In the genomic region with DNA sequence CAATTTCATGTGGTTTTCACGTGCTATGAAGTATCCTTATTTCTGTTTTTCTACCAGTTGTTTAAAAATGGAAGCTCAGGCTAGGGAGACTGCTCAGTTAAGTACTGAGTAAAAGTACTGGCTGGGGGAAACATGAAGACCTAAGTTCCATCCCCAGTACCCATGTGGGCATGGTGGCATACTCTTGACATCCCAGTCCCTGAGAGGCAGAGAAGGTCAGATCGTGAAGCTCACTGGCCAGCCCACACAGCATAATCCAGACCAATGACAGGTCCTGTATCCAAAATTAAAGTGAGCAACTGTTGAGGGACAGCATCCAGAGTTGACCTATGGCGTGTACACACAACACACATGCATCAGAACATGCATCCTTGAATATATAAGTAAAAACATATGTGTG, we compare ENCODE assay signal across 8 mouse cellular contexts. TPM values are rescaled to one million over a fixed set of nuclear protein-coding genes. Genes with fewer than 3 reads are reported as not detected.
DNase-seq lines count a peak whose midpoint lies in the region; ATAC-seq and TF ChIP-seq lines count a peak whose summit lies in the region.

No protein-coding gene starts in this region.

- TF ChIP-seq EP300 in MEL (IDR thresholded peaks at IDR 0.05; ENCODE audit: low read depth in 1 of 2, low read length in 2 of 2): no peak

- H3K36me3 ChIP-seq in intestine, embryonic 14.5 days (ENCODE audit: control insufficient read depth, insufficient read depth, low read length): peaks cover 2% of the 10 kb centered on the region
- no peaks in the 10 kb centered on the region; the same call in 1 of the 2 replicates for H3K36me3 ChIP-seq in intestine, postnatal 0 days (ENCODE audit: control insufficient read depth, insufficient read depth)
- H3K36me3 ChIP-seq in MEL (ENCODE audit: control insufficient read depth in 1 of 2, insufficient read depth in 2 of 2, low read length in 2 of 2): peaks cover 5 to 21% of the 10 kb centered on the region in 2 experiments
- peaks cover 4% of the 10 kb centered on the region for H3K36me3 ChIP-seq in liver, embryonic 16.5 days (ENCODE audit: control insufficient read depth, insufficient read depth)

- H3K9ac ChIP-seq in intestine, embryonic 14.5 days (ENCODE audit: low read length): no peak overlapping the region
- no peak overlapping the region for H3K9ac ChIP-seq in intestine, postnatal 0 days (ENCODE audit: low read depth, low read length)
- H3K9ac ChIP-seq in MEL (ENCODE audit: control insufficient read depth, low read depth, low read length, poor library complexity, severe bottlenecking): peak overlapping the region; percentile 82
- peak overlapping the region; percentile 87 for H3K9ac ChIP-seq in liver, embryonic 16.5 days (ENCODE audit: low read depth, low read length)

- no peaks in the 10 kb centered on the region for H3K9me3 ChIP-seq in intestine, embryonic 14.5 days (ENCODE audit: control insufficient read depth, low read length)
- H3K9me3 ChIP-seq in intestine, postnatal 0 days (ENCODE audit: control insufficient read depth): no peaks in the 10 kb centered on the region
- no peaks in the 10 kb centered on the region for H3K9me3 ChIP-seq in MEL (replicated peaks; ENCODE audit: insufficient read depth, low read length)
- no peaks in the 10 kb centered on the region for H3K9me3 ChIP-seq in liver, embryonic 16.5 days (replicated peaks; ENCODE audit: control insufficient read depth, low read length)

- TF ChIP-seq RAD21 in MEL (IDR thresholded peaks at IDR 0.05; ENCODE audit: low read depth, low read length): no peak

- no peak for TF ChIP-seq CTCF in intestine, postnatal 0 days (IDR thresholded peaks at IDR 0.05; ENCODE audit: low read depth)
- no peak for TF ChIP-seq CTCF in MEL (IDR thresholded peaks at IDR 0.05 in 2 of 3, conservative IDR thresholded peaks at IDR 0.05 in 1 of 3; ENCODE audit: control insufficient read depth in 1 of 3, insufficient read depth in 1 of 3, low read depth in 2 of 3, low read length in 3 of 3, poor library complexity in 1 of 3, severe bottlenecking in 1 of 3)

- ATAC-seq in intestine, embryonic 14.5 days (replicated peaks; ENCODE audit: low FRiP score, low TSS enrichment, low read depth): no peak
- ATAC-seq in intestine, postnatal 0 days: no peak
- ATAC-seq in liver, embryonic 16.5 days (ENCODE audit: low read depth): no peak

- peaks cover 25% of the 10 kb centered on the region for H3K4me1 ChIP-seq in intestine, embryonic 14.5 days (replicated peaks; ENCODE audit: control insufficient read depth, insufficient read depth, low read length)
- H3K4me1 ChIP-seq in intestine, postnatal 0 days (replicated peaks; ENCODE audit: control insufficient read depth, insufficient read depth, low read length): no peaks in the 10 kb centered on the region; the same call in 1 of the 2 replicates
- peaks cover 8 to 25% of the 10 kb centered on the region in 2 experiments for H3K4me1 ChIP-seq in MEL (ENCODE audit: control insufficient read depth in 1 of 2, insufficient read depth in 2 of 2, low read length in 2 of 2)
- H3K4me1 ChIP-seq in liver, embryonic 16.5 days (ENCODE audit: control insufficient read depth, low read depth, low read length): peaks cover 41% of the 10 kb centered on the region

- TF ChIP-seq POLR2A in MEL (IDR thresholded peaks at IDR 0.05; ENCODE audit: control insufficient read depth in 1 of 2, insufficient read depth in 1 of 2, low read depth in 1 of 2, low read length in 2 of 2, poor library complexity in 1 of 2): no peak

- H3K4me3 ChIP-seq in intestine, embryonic 14.5 days (ENCODE audit: low read depth, low read length): peak overlapping the region; percentile 83
- H3K4me3 ChIP-seq in intestine, postnatal 0 days (ENCODE audit: low read depth, low read length): no peak overlapping the region
- H3K4me3 ChIP-seq in MEL (ENCODE audit: control insufficient read depth in 1 of 2, insufficient read depth in 1 of 2, low read depth in 2 of 2, low read length in 2 of 2): peak overlapping the region in 1 of 2 experiments; percentile 50; a peak in 2 of 4 replicates
- H3K4me3 ChIP-seq in liver, embryonic 16.5 days (ENCODE audit: low read depth, low read length): peak overlapping the region; percentile 84

- H3K79me2 ChIP-seq in MEL (ENCODE audit: control insufficient read depth, insufficient read depth, low read length, poor library complexity): peaks cover 28% of the 10 kb centered on the region

- H3K4me2 ChIP-seq in intestine, embryonic 14.5 days (ENCODE audit: low read length): peak overlapping the region; percentile 81
- H3K4me2 ChIP-seq in intestine, postnatal 0 days (replicated peaks; ENCODE audit: low read depth): no peak overlapping the region; the same call in 1 of the 2 replicates
- peak overlapping the region; percentile 96 for H3K4me2 ChIP-seq in liver, embryonic 16.5 days (ENCODE audit: low read depth, low read length)

- H3K27ac ChIP-seq in intestine, embryonic 14.5 days (ENCODE audit: low read depth): no peak overlapping the region
- H3K27ac ChIP-seq in intestine, postnatal 0 days (ENCODE audit: low read depth, low read length): no peak overlapping the region
- no peak overlapping the region for H3K27ac ChIP-seq in MEL (ENCODE audit: control insufficient read depth, low read depth, low read length)
- peak overlapping the region; percentile 79 for H3K27ac ChIP-seq in liver, embryonic 16.5 days (ENCODE audit: low read length)

- no peaks in the 10 kb centered on the region for H3K27me3 ChIP-seq in intestine, embryonic 14.5 days (replicated peaks; ENCODE audit: control insufficient read depth, insufficient read depth, low read length)
- no peaks in the 10 kb centered on the region for H3K27me3 ChIP-seq in intestine, postnatal 0 days (replicated peaks; ENCODE audit: control insufficient read depth, insufficient read depth, low read length)
- H3K27me3 ChIP-seq in MEL (ENCODE audit: control insufficient read depth in 1 of 2, insufficient read depth in 2 of 2, low read length in 2 of 2): no peaks in the 10 kb centered on the region
- no peaks in the 10 kb centered on the region for H3K27me3 ChIP-seq in liver, embryonic 16.5 days (ENCODE audit: control insufficient read depth, insufficient read depth, low read depth, low read length)

- 78% methylated on average over 3 of the region's 3 CpGs for WGBS in intestine, embryonic 14.5 days
- 72% methylated on average over 3 of the region's 3 CpGs for WGBS in intestine, postnatal 0 days
- 51% methylated on average over 3 of the region's 3 CpGs for WGBS in liver, embryonic 16.5 days (ENCODE audit: insufficient replicate concordance)

- DNase-seq in cerebellum, adult 9-11 months: peak; percentile 43
- no peak for DNase-seq in cerebellum, adult 9-10 months
- no peak for DNase-seq in intestine, embryonic 14.5 days (ENCODE audit: low spot score)
- peak; percentile 23 for DNase-seq in MEL (ENCODE audit: low read depth, low spot score)
- DNase-seq in adrenal gland, adult 8-10 months: no peak
- DNase-seq in ovary, adult 18-20 months (ENCODE audit: low spot score): no peak

TF ChIP-seq in MEL, 35 proteins besides CTCF, POLR2A, EP300 and RAD21:
- TF ChIP-seq MYC (IDR thresholded peaks at IDR 0.05; ENCODE audit: low read depth, low read length) (no peak), MYB (IDR thresholded peaks at IDR 0.05; ENCODE audit: low read depth, low read length) (no peak), MXI1 (IDR thresholded peaks at IDR 0.05; ENCODE audit: low read depth, low read length) (no peak), BHLHE40 (IDR thresholded peaks at IDR 0.05; ENCODE audit: borderline replicate concordance, low read depth, low read length) (no peak), POLR2AphosphoS5 (IDR thresholded peaks at IDR 0.05; ENCODE audit: borderline replicate concordance, low read depth, low read length) (no peak), MEF2A (IDR thresholded peaks at IDR 0.05; ENCODE audit: extremely low read depth, insufficient replicate concordance, low read depth, low read length, poor library complexity, severe bottlenecking) (no peak), TAL1 (IDR thresholded peaks at IDR 0.05; ENCODE audit: low read length) (no peak), UBTF (IDR thresholded peaks at IDR 0.05; ENCODE audit: borderline replicate concordance, insufficient read depth, low read depth, low read length) (no peak), SIN3A (IDR thresholded peaks at IDR 0.05; ENCODE audit: low read length) (no peak), GATA1 (IDR thresholded peaks at IDR 0.05; ENCODE audit: low read depth, low read length) (no peak), HCFC1 (IDR thresholded peaks at IDR 0.05; ENCODE audit: low read depth, low read length) (no peak), NELFE (IDR thresholded peaks at IDR 0.05; ENCODE audit: low read depth, low read length) (no peak)

RNA-seq across cellular contexts. Expression of a gene that starts 1.5 kb away (rescaled TPM):
- 23.9 and 27.5 TPM in 2 replicates for polyA plus RNA-seq in intestine, embryonic 14.5 days (2014; fragmentation: Nextera tagmentation; extraction: Ambion mirVana)
- polyA plus RNA-seq in intestine, postnatal 0 days (2015; fragmentation: Nextera tagmentation; extraction: Ambion mirVana): 5.3 and 5.6 TPM in 2 replicates
- 43.1 and 58.6 TPM in 2 replicates for total RNA-seq in MEL (2012; rRNA removed)
- 1,000 to 10,000 TPM in 1 of 2 experiments, 10 to 100 TPM in 1; 83.0 to 1,097 TPM for polyA plus RNA-seq in MEL (2012; ENCODE audit: insufficient read depth in 1 of 2, insufficient read length in 2 of 2, low read depth in 1 of 2, low replicate concordance in 2 of 2, missing spikeins in 1 of 2)
- polyA plus RNA-seq in liver, embryonic 16.5 days (2015; fragmentation: Nextera tagmentation; extraction: Ambion mirVana): 18.5 and 19.5 TPM in 2 replicates
- 1 to 10 TPM; 4.9 to 9.2 (median 8.0) TPM for total RNA-seq in adrenal gland, adult 8-10 months (2022)

Comparison
In these comparisons a context has a peak if more than half of its experiments do, and no peak if none do; other contexts are left out.
1. DNase-seq: peak in cerebellum, adult 9-11 months (single experiment) and MEL (single experiment); none in cerebellum, adult 9-10 months (single experiment), intestine, embryonic 14.5 days (single experiment), adrenal gland, adult 8-10 months (single experiment) and ovary, adult 18-20 months (single experiment).
2. H3K9ac ChIP-seq: peak in MEL (single experiment) and liver, embryonic 16.5 days (single experiment); none in intestine, embryonic 14.5 days (single experiment) and intestine, postnatal 0 days (single experiment).